Mouse (Mus musculus) gastrocnemius, postnatal 14 days (tissue): ENCODE measurements around the gene Mrs2. TPM values are rescaled to one million over a fixed set of nuclear protein-coding genes. Genes with fewer than 3 reads are reported as not detected.

Source experiments
- DNase-seq: peaks from one replicate; pipeline ENCODE4 v3.0.0; 2021; ENCODE audit warnings: mixed read lengths
- intact Hi-C: fragments of 180-260 bp; cut with DNase I; formaldehyde crosslinking; loops from one replicate; pipeline ENCODE4 v1.15.1; 2025; ENCODE audit warnings: low total_unique reads
- total RNA-seq, 2 experiments: library from RNA; stranded (reverse); gene quantifications; 2 replicates each; pipeline ENCODE4 v1.2.3; 2021

The Mrs2 gene
- total RNA-seq, 2 experiments from 2014 or later, result 22.2 to 22.6 TPM

GRCm38 (mm10) chr13:24937839-24938166, 82.4 kb downstream of the Mrs2 start:
- intact Hi-C loops, result loop anchor here (5.0 kb wide), 1 partner anchor 54 kb away; no protein-coding TSS in a partner anchor

More at GRCm38 (mm10) chr13:24937839-24938166, 82.4 kb downstream of the Mrs2 start:
- no peak for DNase-seq

Other genes starting within 250 kb of the Mrs2 start
- 10 to 100 TPM; 49.6 to 49.9 TPM for gene BC005537, start 218.7 kb downstream of the Mrs2 start, total RNA-seq
- 100 to 1,000 TPM in 1 of 2 experiments, 10 to 100 TPM in 1; 94.2 to 119 TPM for gene Acot13, start 188.8 kb downstream of the Mrs2 start, total RNA-seq
- 1 to 10 TPM; 7.3 to 9.2 TPM for gene Tdp2, start 188.7 kb downstream of the Mrs2 start, total RNA-seq
- gene D130043K22Rik, start 175.2 kb downstream of the Mrs2 start, total RNA-seq, result not detected
- gene Aldh5a1, start 82.7 kb downstream of the Mrs2 start, total RNA-seq, result 1 to 10 TPM; 3.4 to 3.7 TPM
- gene Gpld1, start 77.2 kb downstream of the Mrs2 start, total RNA-seq, result under 1 TPM; 0.45 to 0.86 TPM
- not detected for gene Dcdc2a, start 35.6 kb upstream of the Mrs2 start, total RNA-seq